Mouse (Mus musculus): ENCODE data around the gene Kcnk7.

DNA sequence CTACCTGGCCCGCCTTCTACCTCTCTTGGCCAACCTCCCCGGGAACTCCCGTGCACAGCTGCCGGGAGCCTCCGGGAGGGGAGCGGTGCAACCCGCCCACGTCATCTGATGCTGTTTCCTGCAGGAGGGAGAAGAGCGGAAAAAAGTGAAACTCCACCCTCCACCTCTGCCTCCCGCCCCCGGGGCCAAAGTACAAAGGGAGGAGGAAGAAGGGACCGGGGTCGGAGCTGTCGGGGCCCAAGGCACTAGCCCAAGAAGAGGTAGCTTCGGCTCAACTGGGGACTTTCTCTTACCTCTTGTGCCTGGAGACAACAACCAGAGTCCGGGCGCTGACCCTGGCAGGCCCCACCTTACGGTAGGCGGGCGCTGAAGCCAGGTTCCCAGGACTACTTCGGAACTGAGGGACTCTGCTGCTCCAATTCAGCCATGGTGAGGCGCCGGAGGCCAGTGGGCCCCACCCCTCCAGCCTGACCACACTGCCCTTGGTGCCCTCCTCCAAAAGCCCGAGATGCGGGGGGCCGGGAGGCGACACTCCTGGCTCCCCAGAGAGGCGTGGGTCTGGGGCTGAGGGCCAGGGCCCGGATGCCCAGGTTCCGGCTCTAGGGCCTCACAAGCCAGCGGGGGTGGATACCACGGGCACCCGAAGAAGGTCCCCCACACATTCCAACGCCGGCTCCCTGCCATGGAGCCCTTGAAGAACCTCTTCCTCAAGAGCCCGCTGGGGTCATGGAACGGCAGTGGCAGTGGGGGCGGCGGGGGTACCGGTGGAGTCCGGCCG lies 14.4 kb upstream of the Kcnk7 start:
- TF ChIP-seq CTCF (IDR thresholded peaks at IDR 0.05; ENCODE audit: low read depth) (peak; percentile 6; the same call in 1 of the 2 replicates), EP300 (IDR thresholded peaks at IDR 0.05; ENCODE audit: low read depth) (0 out of 2 replicates have a peak, but pooled peaks have one; percentile 49)
